Mouse (Mus musculus) liver, embryonic 14.5 days (tissue): ENCODE results near the gene Slc22a5.

Source experiments
- CTCF ChIP-seq: IDR thresholded peaks from 2 replicates; pipeline ENCODE4 v1.5.1; 2016; ENCODE audit warnings: antibody characterized with exemption, low read depth, control low read depth
- EP300 ChIP-seq: IDR thresholded peaks from 2 replicates; pipeline ENCODE4 v1.6.1; 2016; ENCODE audit warnings: antibody characterized with exemption, low read depth

GRCm38 (mm10) chr11:53837731-53838130 lies 53.7 kb downstream of the Slc22a5 start:
- TF ChIP-seq EP300 (no peak), CTCF (no peak)
